Mouse (Mus musculus) forebrain, postnatal 0 days (tissue): Measurements from ENCODE around the gene Plin3. TPM values are rescaled to one million over a fixed set of nuclear protein-coding genes. Genes with fewer than 3 reads are reported as not detected.

ENCODE experiments used
- ATAC-seq: fragments of 200-750 bp; cut with Nextera tagmentation; 2 replicates; pipeline ENCODE4 v1.8.0; 2017; ENCODE audit warnings: mild to moderate bottlenecking, moderate library complexity
- DNase-seq: peaks from one replicate; pipeline ENCODE4 v3.0.0-alpha.2; 2015
- H3K27ac ChIP-seq: fragments of 300-500 bp; sonication (generic); 2 replicates; pipeline ENCODE4 v1.5.1; 2014; ENCODE audit warnings: low read depth, mild to moderate bottlenecking, antibody characterized with exemption, low read length, moderate library complexity, mixed read lengths
- H3K27me3 ChIP-seq: fragments of 300-500 bp; sonication (generic); 2 replicates; pipeline ENCODE4 v1.6.1; 2014; ENCODE audit warnings: mild to moderate bottlenecking, low read length, mixed read lengths; ENCODE audit not compliant: insufficient read depth
- H3K36me3 ChIP-seq: fragments of 300-500 bp; sonication (generic); 2 replicates; pipeline ENCODE4 v1.6.1; 2014; ENCODE audit warnings: mild to moderate bottlenecking, moderate library complexity; ENCODE audit not compliant: insufficient read depth
- H3K4me1 ChIP-seq: fragments of 300-500 bp; sonication (generic); 2 replicates; pipeline ENCODE4 v1.6.1; 2014; ENCODE audit warnings: antibody characterized with exemption; ENCODE audit not compliant: insufficient read depth
- H3K4me2 ChIP-seq: fragments of 300-500 bp; sonication (generic); 2 replicates; pipeline ENCODE4 v1.6.1; 2014; ENCODE audit warnings: low read depth, mild to moderate bottlenecking, moderate library complexity
- H3K4me3 ChIP-seq: fragments of 300-500 bp; sonication (generic); 2 replicates; pipeline ENCODE4 v1.5.1; 2014; ENCODE audit warnings: low read depth, low read length, mixed read lengths
- H3K9ac ChIP-seq: fragments of 300-500 bp; sonication (generic); 2 replicates; pipeline ENCODE4 v1.6.1; 2014; ENCODE audit warnings: mild to moderate bottlenecking
- H3K9me3 ChIP-seq: fragments of 300-500 bp; sonication (generic); 2 replicates; pipeline ENCODE4 v1.6.1; 2016; ENCODE audit warnings: low read length
- CTCF ChIP-seq: sonication (generic); IDR thresholded peaks from 2 replicates; pipeline ENCODE4 v1.5.1; 2016; ENCODE audit warnings: antibody characterized with exemption, control low read depth, low read depth
- WGBS: fragments of 180-500 bp; shearing (Covaris S2); extraction: QIAGEN DNeasy Blood & Tissue Kit; methylation state at CpG from one replicate; pipeline ENCODE4 v1.1.7; 2014; 5-methylcytosine and 5-hydroxymethylcytosine counted together
- microRNA counts: library from miRNA; unstranded; fragments of <30 nt; microRNA quantifications from one replicate; lab custom pipeline; 2015
- microRNA-seq, 2 experiments: library from miRNA; unstranded; fragments of <30 nt; microRNA quantifications; one replicate each; pipeline ENCODE4; 2016
- polyA plus RNA-seq: library from polyadenylated mRNA; unstranded; fragments of >200 nt; fragmentation: Nextera tagmentation; extraction: Ambion mirVana; gene quantifications from 2 replicates; pipeline ENCODE4 v1.2.1, GENCODE M21; 2015
- total RNA-seq: library from RNA; depleted of rRNA; stranded (reverse); fragments of >200 nt; gene quantifications from 2 replicates; pipeline ENCODE4 v1.2.3, GENCODE M21; 2014; rRNA removed

Gene Plin3
- total and polyA plus RNA-seq, 2 experiments from 2014 or later: 8.5 to 13.9 TPM

GRCm38 (mm10) chr17:56241541-56242401 is 50.9 kb downstream of the Plin3 start:
- H3K4me1 ChIP-seq: peaks cover 4% of the 10 kb centered on the region; the same call in 1 of the 2 replicates
- peak; percentile 21; the same call in 1 of the 2 replicates for TF ChIP-seq CTCF
- H3K4me2 ChIP-seq: peak overlapping the region; percentile 53
- H3K9ac ChIP-seq: peak overlapping the region; percentile 62
- ATAC-seq (peak; percentile 95), DNase-seq (peak; percentile 85)
- peak overlapping the region; percentile 60 for H3K4me3 ChIP-seq
- WGBS: under 1% methylated on average over 33 of the region's 33 CpGs
- peak overlapping the region; percentile 2; the same call in 1 of the 2 replicates for H3K27ac ChIP-seq
- no peaks in the 10 kb centered on the region for H3K9me3 ChIP-seq
- H3K27me3 ChIP-seq: no peaks in the 10 kb centered on the region
- no peaks in the 10 kb centered on the region for H3K36me3 ChIP-seq

GRCm38 (mm10) chr17:56233818-56234469 is 58.7 kb downstream of the Plin3 start:
- WGBS: 3% methylated on average over 14 of the region's 14 CpGs
- DNase-seq (peak; percentile 90), ATAC-seq (peak; percentile 94)
- Histone ChIP-seq H3K36me3 (no peaks in the 10 kb centered on the region), H3K27ac (peak overlapping the region; percentile 47; the same call in 1 of the 2 replicates), H3K9me3 (no peaks in the 10 kb centered on the region), H3K27me3 (no peaks in the 10 kb centered on the region), H3K4me3 (no peak overlapping the region), H3K4me2 (peak overlapping the region; percentile 49), H3K9ac (no peak overlapping the region), H3K4me1 (peaks cover 6% of the 10 kb centered on the region; the same call in 1 of the 2 replicates)
- no peak for TF ChIP-seq CTCF

- DNase-seq (no peak), ATAC-seq (no peak; the same call in 1 of the 2 replicates)
- no peaks in the 10 kb centered on the region for H3K9me3 ChIP-seq
- H3K4me3 ChIP-seq: no peak overlapping the region
- H3K9ac ChIP-seq: no peak overlapping the region
- H3K4me2 ChIP-seq: peak overlapping the region; percentile 49
- peaks cover 6% of the 10 kb centered on the region; the same call in 1 of the 2 replicates for H3K4me1 ChIP-seq
- peak overlapping the region; percentile 47; the same call in 1 of the 2 replicates for H3K27ac ChIP-seq
- TF ChIP-seq CTCF: no peak
- no peaks in the 10 kb centered on the region for H3K36me3 ChIP-seq
- H3K27me3 ChIP-seq: no peaks in the 10 kb centered on the region
- WGBS: 50% methylated on average over 8 of the region's 8 CpGs
These were observed 59.3 kb downstream of the Plin3 start for GRCm38 (mm10) chr17:56233389-56233788.

GRCm38 (mm10) chr17:56229943-56230342 is 62.7 kb downstream of the Plin3 start:
- peaks cover 6% of the 10 kb centered on the region; the same call in 1 of the 2 replicates for H3K4me1 ChIP-seq
- H3K27me3 ChIP-seq: no peaks in the 10 kb centered on the region
- DNase-seq: peak; percentile 44
- H3K9ac ChIP-seq: no peak overlapping the region
- WGBS: 51% methylated on average over 10 of the region's 10 CpGs
- TF ChIP-seq CTCF: no peak
- no peaks in the 10 kb centered on the region for H3K9me3 ChIP-seq
- H3K27ac ChIP-seq: no peak overlapping the region
- peak; percentile 51 for ATAC-seq
- H3K4me3 ChIP-seq: no peak overlapping the region
- H3K4me2 ChIP-seq: no peak overlapping the region
- no peaks in the 10 kb centered on the region for H3K36me3 ChIP-seq

MicroRNAs within 50 kb of the gene (microRNA counts, 519-probe panel; counts per million panel counts)
- not detected for microRNA mmu-miR-7b (lab: Ali Mortazavi, UCI)

Small RNAs within 50 kb of the gene (microRNA-seq; reads per million reads assigned to microRNA genes)
- 2,925 to 3,135 reads per million in 2 experiments for gene Mir7b

Other genes starting within 250 kb of the Plin3 start
- gene Ubxn6, start 217.8 kb downstream of the Plin3 start, total RNA-seq: 90.3 and 109 TPM in 2 replicates
- gene Ubxn6, start 217.8 kb downstream of the Plin3 start, polyA plus RNA-seq: 88.1 and 88.6 TPM in 2 replicates
- gene Hdgfl2, start 213.2 kb downstream of the Plin3 start, total RNA-seq: 79.9 and 96.4 TPM in 2 replicates
- gene Hdgfl2, start 213.2 kb downstream of the Plin3 start, polyA plus RNA-seq: 99.9 and 114 TPM in 2 replicates
- gene Plin4, start 183.1 kb downstream of the Plin3 start, total RNA-seq: 0.08 and 0.52 TPM in 2 replicates
- gene Plin4, start 183.1 kb downstream of the Plin3 start, polyA plus RNA-seq: 0.02 TPM in 1 of 2 replicates, not detected in the other
- 2.7 and 3.2 TPM in 2 replicates for gene Plin5, start 175.3 kb downstream of the Plin3 start, total RNA-seq
- gene Plin5, start 175.3 kb downstream of the Plin3 start, polyA plus RNA-seq: 2.4 and 3.9 TPM in 2 replicates
- not detected in 2 replicates for gene Lrg1, start 170.9 kb downstream of the Plin3 start, total RNA-seq
- 0.33 and 0.46 TPM in 2 replicates for gene Lrg1, start 170.9 kb downstream of the Plin3 start, polyA plus RNA-seq
- gene Sema6b, start 152.5 kb downstream of the Plin3 start, total RNA-seq: 71.0 and 76.4 TPM in 2 replicates
- 15.6 and 18.1 TPM in 2 replicates for gene Sema6b, start 152.5 kb downstream of the Plin3 start, polyA plus RNA-seq
- gene Tnfaip8l1, start 130.4 kb downstream of the Plin3 start, total RNA-seq: 11.0 and 12.8 TPM in 2 replicates
- gene Tnfaip8l1, start 130.4 kb downstream of the Plin3 start, polyA plus RNA-seq: 8.6 TPM in 2 replicates
- 52.3 and 65.1 TPM in 2 replicates for gene Mydgf, start 109.0 kb downstream of the Plin3 start, total RNA-seq
- 65.7 and 75.0 TPM in 2 replicates for gene Mydgf, start 109.0 kb downstream of the Plin3 start, polyA plus RNA-seq
- gene Dpp9, start 74.0 kb downstream of the Plin3 start, total RNA-seq: 16.2 and 21.9 TPM in 2 replicates
- 16.1 and 19.5 TPM in 2 replicates for gene Dpp9, start 74.0 kb downstream of the Plin3 start, polyA plus RNA-seq
- gene Fem1a, start 36.1 kb downstream of the Plin3 start, total RNA-seq: 44.2 and 53.6 TPM in 2 replicates
- gene Fem1a, start 36.1 kb downstream of the Plin3 start, polyA plus RNA-seq: 15.4 and 17.2 TPM in 2 replicates
- 1.9 and 2.5 TPM in 2 replicates for gene Ticam1, start 16.1 kb downstream of the Plin3 start, total RNA-seq
- gene Ticam1, start 16.1 kb downstream of the Plin3 start, polyA plus RNA-seq: 1.2 and 1.5 TPM in 2 replicates
- not detected in 2 replicates for gene Arrdc5, start 7.4 kb upstream of the Plin3 start, total RNA-seq
- gene Arrdc5, start 7.4 kb upstream of the Plin3 start, polyA plus RNA-seq: not detected in 2 replicates
- gene Uhrf1, start 10.4 kb upstream of the Plin3 start, total RNA-seq: 7.4 and 11.6 TPM in 2 replicates
- 8.9 and 9.9 TPM in 2 replicates for gene Uhrf1, start 10.4 kb upstream of the Plin3 start, polyA plus RNA-seq
- gene Kdm4b, start 33.2 kb upstream of the Plin3 start, total RNA-seq: 107 and 133 TPM in 2 replicates
- gene Kdm4b, start 33.2 kb upstream of the Plin3 start, polyA plus RNA-seq: 46.8 and 53.2 TPM in 2 replicates
- gene Ptprs, start 183.6 kb upstream of the Plin3 start, total RNA-seq: 568 and 711 TPM in 2 replicates
- gene Ptprs, start 183.6 kb upstream of the Plin3 start, polyA plus RNA-seq: 196 and 250 TPM in 2 replicates
- gene Znrf4, start 219.6 kb upstream of the Plin3 start, total RNA-seq: not detected in 2 replicates
- 0.13 and 0.16 TPM in 2 replicates for gene Znrf4, start 219.6 kb upstream of the Plin3 start, polyA plus RNA-seq